Mouse (Mus musculus): Measurements from ENCODE around the gene G3bp2. TPM values are rescaled to one million over a fixed set of nuclear protein-coding genes. Genes with fewer than 3 reads are reported as not detected.

The G3bp2 gene
- total and polyA plus RNA-seq, 3 experiments = 14.6 to 61.2 (median 57.0) TPM

GRCm38 (mm10) chr5:92127751-92128150 is 44.2 kb upstream of the G3bp2 start:
- H3K4me3 ChIP-seq = no peak overlapping the region
- H3K79me2 ChIP-seq (replicated peaks; ENCODE audit: control insufficient read depth, insufficient read depth, low read length) = no peaks in the 10 kb centered on the region
- H3K27me3 ChIP-seq (ENCODE audit: control insufficient read depth, insufficient read depth, low read length) = no peaks in the 10 kb centered on the region
- WGBS = 94% methylated on average over 10 of the region's 10 CpGs
- TF ChIP-seq EP300 (IDR thresholded peaks at IDR 0.05; ENCODE audit: insufficient read depth, low read depth, low read length) (no peak), CTCF (IDR thresholded peaks at IDR 0.05) (no peak), POLR2A (IDR thresholded peaks at IDR 0.05; ENCODE audit: insufficient read depth, low read depth, low read length) (no peak)
- DNase-seq = no peak
- no peak overlapping the region for H3K9ac ChIP-seq (ENCODE audit: low read depth, low read length)
- H3K27ac ChIP-seq = no peak overlapping the region; the same call in 1 of the 2 replicates
- peaks cover 2% of the 10 kb centered on the region; the same call in 1 of the 2 replicates for H3K4me1 ChIP-seq (ENCODE audit: control insufficient read depth, insufficient read depth, low read length)
- H3K36me3 ChIP-seq (ENCODE audit: control insufficient read depth, insufficient read depth, low read length) = no peaks in the 10 kb centered on the region
- intact Hi-C loops (cut with DNase I) = no loop called here

GRCm38 (mm10) chr5:92127141-92127625 is 43.7 kb upstream of the G3bp2 start:
- Histone ChIP-seq H3K79me2 (replicated peaks; ENCODE audit: control insufficient read depth, insufficient read depth, low read length) (no peaks in the 10 kb centered on the region), H3K27me3 (ENCODE audit: control insufficient read depth, insufficient read depth, low read length) (no peaks in the 10 kb centered on the region), H3K9ac (ENCODE audit: low read depth, low read length) (no peak overlapping the region), H3K4me1 (ENCODE audit: control insufficient read depth, insufficient read depth, low read length) (peaks cover 2% of the 10 kb centered on the region; the same call in 1 of the 2 replicates), H3K36me3 (ENCODE audit: control insufficient read depth, insufficient read depth, low read length) (no peaks in the 10 kb centered on the region), H3K4me3 (no peak overlapping the region), H3K27ac (peak overlapping the region; percentile 38; the same call in 1 of the 2 replicates)
- 47% methylated on average over 9 of the region's 9 CpGs for WGBS
- no peak for DNase-seq
- intact Hi-C loops (cut with DNase I) = no loop called here
- TF ChIP-seq CTCF (IDR thresholded peaks at IDR 0.05) (no peak), EP300 (IDR thresholded peaks at IDR 0.05; ENCODE audit: insufficient read depth, low read depth, low read length) (no peak), POLR2A (IDR thresholded peaks at IDR 0.05; ENCODE audit: insufficient read depth, low read depth, low read length) (no peak)

GRCm38 (mm10) chr5:92125446-92125845 is 41.9 kb upstream of the G3bp2 start:
- no peak for DNase-seq
- H3K4me1 ChIP-seq (ENCODE audit: control insufficient read depth, insufficient read depth, low read length) = peaks cover 2% of the 10 kb centered on the region; the same call in 1 of the 2 replicates
- no peaks in the 10 kb centered on the region for H3K79me2 ChIP-seq (replicated peaks; ENCODE audit: control insufficient read depth, insufficient read depth, low read length)
- H3K27me3 ChIP-seq (ENCODE audit: control insufficient read depth, insufficient read depth, low read length) = no peaks in the 10 kb centered on the region
- 66% methylated on average over 3 of the region's 3 CpGs for WGBS
- H3K9ac ChIP-seq (ENCODE audit: low read depth, low read length) = no peak overlapping the region
- no peaks in the 10 kb centered on the region for H3K36me3 ChIP-seq (ENCODE audit: control insufficient read depth, insufficient read depth, low read length)
- TF ChIP-seq POLR2A (IDR thresholded peaks at IDR 0.05; ENCODE audit: insufficient read depth, low read depth, low read length) = no peak
- no peak for TF ChIP-seq CTCF (IDR thresholded peaks at IDR 0.05)
- no peak for TF ChIP-seq EP300 (IDR thresholded peaks at IDR 0.05; ENCODE audit: insufficient read depth, low read depth, low read length)
- intact Hi-C loops (cut with DNase I) = no loop called here
- H3K4me3 ChIP-seq = no peak overlapping the region
- no peak overlapping the region for H3K27ac ChIP-seq

GRCm38 (mm10) chr5:92121636-92122035 is 38.1 kb upstream of the G3bp2 start:
- Histone ChIP-seq H3K4me1 (ENCODE audit: control insufficient read depth, insufficient read depth, low read length) (peaks cover 2% of the 10 kb centered on the region), H3K4me3 (no peak overlapping the region)
- TF ChIP-seq EP300 (IDR thresholded peaks at IDR 0.05; ENCODE audit: insufficient read depth, low read depth, low read length) = no peak
- TF ChIP-seq POLR2A (IDR thresholded peaks at IDR 0.05; ENCODE audit: insufficient read depth, low read depth, low read length) = no peak
- no peak for TF ChIP-seq CTCF (IDR thresholded peaks at IDR 0.05)

GRCm38 (mm10) chr5:92117823-92118403 is 34.4 kb upstream of the G3bp2 start:
- H3K4me3 ChIP-seq = no peak overlapping the region
- peak; percentile 97 for TF ChIP-seq EP300 (IDR thresholded peaks at IDR 0.05; ENCODE audit: insufficient read depth, low read depth, low read length)
- TF ChIP-seq CTCF (IDR thresholded peaks at IDR 0.05) = peak; percentile 94
- no peak for TF ChIP-seq POLR2A (IDR thresholded peaks at IDR 0.05; ENCODE audit: insufficient read depth, low read depth, low read length)
- 41% methylated on average over 12 of the region's 12 CpGs for WGBS
- H3K36me3 ChIP-seq (ENCODE audit: control insufficient read depth, insufficient read depth, low read length) = no peaks in the 10 kb centered on the region
- no peak overlapping the region for H3K27ac ChIP-seq
- no peak overlapping the region for H3K9ac ChIP-seq (ENCODE audit: low read depth, low read length)
- H3K4me1 ChIP-seq (ENCODE audit: control insufficient read depth, insufficient read depth, low read length) = peaks cover 2% of the 10 kb centered on the region
- no peaks in the 10 kb centered on the region for H3K27me3 ChIP-seq (ENCODE audit: control insufficient read depth, insufficient read depth, low read length)
- DNase-seq = peak; percentile 76 to 83
- intact Hi-C loops (cut with DNase I) = loop anchor here (2.0 to 10.0 kb wide), 4 partner anchors 35 to 653 kb away; partner anchors contain the start of genes Cdkl2 and G3bp2
- no peaks in the 10 kb centered on the region for H3K79me2 ChIP-seq (replicated peaks; ENCODE audit: control insufficient read depth, insufficient read depth, low read length)

More at GRCm38 (mm10) chr5:92121636-92122035, 38.1 kb upstream of the G3bp2 start:
- Histone ChIP-seq H3K27me3 (ENCODE audit: control insufficient read depth, insufficient read depth, low read length) (no peaks in the 10 kb centered on the region), H3K27ac (no peak overlapping the region), H3K36me3 (ENCODE audit: control insufficient read depth, insufficient read depth, low read length) (no peaks in the 10 kb centered on the region), H3K79me2 (replicated peaks; ENCODE audit: control insufficient read depth, insufficient read depth, low read length) (no peaks in the 10 kb centered on the region), H3K9ac (ENCODE audit: low read depth, low read length) (no peak overlapping the region)
- DNase-seq = no peak
- intact Hi-C loops (cut with DNase I) = loop anchor here (5.0 kb wide), 1 partner anchor 344 kb away; no protein-coding TSS in a partner anchor
- 39% methylated on average over 4 of the region's 4 CpGs for WGBS

- H3K9ac ChIP-seq (ENCODE audit: low read depth, low read length) = no peak overlapping the region
- H3K27ac ChIP-seq = no peak overlapping the region
- no peaks in the 10 kb centered on the region for H3K27me3 ChIP-seq (ENCODE audit: control insufficient read depth, insufficient read depth, low read length)
- DNase-seq = no peak
- intact Hi-C loops (cut with DNase I) = loop anchor here (5.0 to 10.0 kb wide), 3 partner anchors 50 to 650 kb away; partner anchors contain the start of gene Cdkl2
- no peaks in the 10 kb centered on the region for H3K36me3 ChIP-seq (ENCODE audit: control insufficient read depth, insufficient read depth, low read length)
- no peak for TF ChIP-seq POLR2A (IDR thresholded peaks at IDR 0.05; ENCODE audit: insufficient read depth, low read depth, low read length)
- no peak for TF ChIP-seq CTCF (IDR thresholded peaks at IDR 0.05)
- TF ChIP-seq EP300 (IDR thresholded peaks at IDR 0.05; ENCODE audit: insufficient read depth, low read depth, low read length) = no peak
- H3K79me2 ChIP-seq (replicated peaks; ENCODE audit: control insufficient read depth, insufficient read depth, low read length) = no peaks in the 10 kb centered on the region
- peaks cover 2% of the 10 kb centered on the region for H3K4me1 ChIP-seq (ENCODE audit: control insufficient read depth, insufficient read depth, low read length)
- 81% methylated on average over 2 of the region's 2 CpGs for WGBS
- H3K4me3 ChIP-seq = no peak overlapping the region
Observed at GRCm38 (mm10) chr5:92114939-92115338, 31.4 kb upstream of the G3bp2 start.

All from heart, adult 2 months (tissue).